Mouse (Mus musculus): ENCODE results near the gene Ift46. TPM values are rescaled to one million over a fixed set of nuclear protein-coding genes. Genes with fewer than 3 reads are reported as not detected.

Ift46 gene
- polyA plus RNA-seq, 1 experiment from 2014 or later, result 168 TPM

GRCm38 (mm10) chr9:44799958-44800324 is 32.2 kb downstream of the Ift46 start:
- H3K27ac ChIP-seq, result peak overlapping the region; percentile 72; the same call in 1 of the 2 replicates
- WGBS, result 35% methylated on average over 9 of the region's 9 CpGs

GRCm38 (mm10) chr9:44801669-44802068 is 34.0 kb downstream of the Ift46 start:
- peaks cover 12% of the 10 kb centered on the region; the same call in 1 of the 2 replicates for H3K27me3 ChIP-seq (replicated peaks)
- 88% methylated on average over 6 of the region's 6 CpGs for WGBS
- no peaks in the 10 kb centered on the region for H3K9me3 ChIP-seq
- ATAC-seq (replicated peaks), result no peak
- H3K4me3 ChIP-seq, result no peak overlapping the region
- H3K4me1 ChIP-seq, result peaks cover 21% of the 10 kb centered on the region
- H3K36me3 ChIP-seq (replicated peaks), result peaks cover 9% of the 10 kb centered on the region
- H3K9ac ChIP-seq, result no peak overlapping the region
- H3K4me2 ChIP-seq, result no peak overlapping the region
- H3K27ac ChIP-seq, result no peak overlapping the region

More at GRCm38 (mm10) chr9:44799958-44800324, 32.2 kb downstream of the Ift46 start:
- Histone ChIP-seq H3K27me3 (replicated peaks) (peaks cover 12% of the 10 kb centered on the region; the same call in 1 of the 2 replicates), H3K36me3 (replicated peaks) (no peaks in the 10 kb centered on the region; the same call in 1 of the 2 replicates), H3K4me1 (peaks cover 21% of the 10 kb centered on the region), H3K9ac (peak overlapping the region; percentile 62), H3K9me3 (no peaks in the 10 kb centered on the region), H3K4me2 (peak overlapping the region; percentile 90), H3K4me3 (peak overlapping the region; percentile 60)
- ATAC-seq (replicated peaks), result no peak

GRCm38 (mm10) chr9:44802808-44803450 is 35.2 kb downstream of the Ift46 start, which contains the start of gene Ttc36:
Gene Ttc36, minus strand, starts transcription at chr9:44803072.
- Histone ChIP-seq H3K36me3 (replicated peaks) (peaks cover 21% of the 10 kb centered on the region), H3K9me3 (no peaks in the 10 kb centered on the region), H3K4me2 (no peak within 1 kb of the TSS), H3K9ac (no peak within 1 kb of the TSS), H3K27me3 (replicated peaks) (peaks cover 11% of the 10 kb centered on the region; the same call in 1 of the 2 replicates), H3K27ac (no peak within 1 kb of the TSS), H3K4me3 (no peak within 1 kb of the TSS), H3K4me1 (peaks cover 20% of the 10 kb centered on the region)
- no peak for ATAC-seq (replicated peaks)
- WGBS, result 75% methylated on average over 4 of the region's 4 CpGs

- no peak overlapping the region for H3K27ac ChIP-seq
- peaks cover 38% of the 10 kb centered on the region for H3K36me3 ChIP-seq (replicated peaks)
- 93% methylated on average over 10 of the region's 10 CpGs for WGBS
- H3K9me3 ChIP-seq, result no peaks in the 10 kb centered on the region
- H3K4me1 ChIP-seq, result peaks cover 8% of the 10 kb centered on the region
- no peak overlapping the region for H3K4me2 ChIP-seq
- no peak for ATAC-seq (replicated peaks)
- peaks cover 7% of the 10 kb centered on the region; the same call in 1 of the 2 replicates for H3K27me3 ChIP-seq (replicated peaks)
- no peak overlapping the region for H3K4me3 ChIP-seq
- H3K9ac ChIP-seq, result no peak overlapping the region
These were observed 37.0 kb downstream of the Ift46 start for GRCm38 (mm10) chr9:44804678-44805077.

- Histone ChIP-seq H3K36me3 (replicated peaks) (peaks cover 47% of the 10 kb centered on the region), H3K4me1 (no peaks in the 10 kb centered on the region)
- WGBS, result 93% methylated on average over 5 of the region's 5 CpGs
These were observed 37.8 kb downstream of the Ift46 start for GRCm38 (mm10) chr9:44805536-44805935.

GRCm38 (mm10) chr9:44807141-44807540 is 39.4 kb downstream of the Ift46 start:
- Histone ChIP-seq H3K36me3 (replicated peaks) (peaks cover 59% of the 10 kb centered on the region), H3K27me3 (replicated peaks) (no peaks in the 10 kb centered on the region), H3K27ac (no peak overlapping the region), H3K4me1 (no peaks in the 10 kb centered on the region), H3K4me3 (no peak overlapping the region), H3K9ac (no peak overlapping the region), H3K4me2 (no peak overlapping the region), H3K9me3 (no peaks in the 10 kb centered on the region)
- 74% methylated on average over 5 of the region's 5 CpGs for WGBS
- ATAC-seq (replicated peaks), result no peak

More at GRCm38 (mm10) chr9:44805536-44805935, 37.8 kb downstream of the Ift46 start:
- no peak overlapping the region for H3K27ac ChIP-seq
- H3K4me3 ChIP-seq, result no peak overlapping the region
- ATAC-seq (replicated peaks), result no peak
- H3K27me3 ChIP-seq (replicated peaks), result peaks cover 7% of the 10 kb centered on the region; the same call in 1 of the 2 replicates
- H3K4me2 ChIP-seq, result no peak overlapping the region
- H3K9me3 ChIP-seq, result no peaks in the 10 kb centered on the region
- no peak overlapping the region for H3K9ac ChIP-seq

- Histone ChIP-seq H3K4me1 (no peaks in the 10 kb centered on the region), H3K9me3 (no peaks in the 10 kb centered on the region), H3K4me3 (no peak overlapping the region), H3K9ac (no peak overlapping the region), H3K4me2 (no peak overlapping the region), H3K27me3 (replicated peaks) (no peaks in the 10 kb centered on the region), H3K36me3 (replicated peaks) (peaks cover 64% of the 10 kb centered on the region), H3K27ac (no peak overlapping the region)
- WGBS, result 95% methylated on average over 10 of the region's 10 CpGs
- no peak for ATAC-seq (replicated peaks)
These were observed 40.1 kb downstream of the Ift46 start for GRCm38 (mm10) chr9:44807778-44808177.

- H3K9me3 ChIP-seq, result no peaks in the 10 kb centered on the region
- H3K27ac ChIP-seq, result no peak overlapping the region
- no peak overlapping the region for H3K4me3 ChIP-seq
- H3K4me2 ChIP-seq, result no peak overlapping the region
- ATAC-seq (replicated peaks), result no peak
- no peak overlapping the region for H3K9ac ChIP-seq
- H3K4me1 ChIP-seq, result no peaks in the 10 kb centered on the region
- WGBS, result 92% methylated on average over 10 of the region's 10 CpGs
- no peaks in the 10 kb centered on the region for H3K27me3 ChIP-seq (replicated peaks)
- peaks cover 90% of the 10 kb centered on the region for H3K36me3 ChIP-seq (replicated peaks)
These were observed 42.6 kb downstream of the Ift46 start for GRCm38 (mm10) chr9:44810316-44810715.

- Histone ChIP-seq H3K27me3 (replicated peaks) (no peaks in the 10 kb centered on the region), H3K36me3 (replicated peaks) (peaks cover 94% of the 10 kb centered on the region), H3K27ac (no peak overlapping the region), H3K4me1 (no peaks in the 10 kb centered on the region), H3K9ac (no peak overlapping the region), H3K4me3 (no peak overlapping the region), H3K4me2 (no peak overlapping the region), H3K9me3 (no peaks in the 10 kb centered on the region)
- ATAC-seq (replicated peaks), result no peak
- WGBS, result 95% methylated on average over 8 of the region's 8 CpGs
These were observed 46.5 kb downstream of the Ift46 start for GRCm38 (mm10) chr9:44814179-44814578.

- WGBS, result 84% methylated on average over 5 of the region's 5 CpGs
- no peak for ATAC-seq (replicated peaks)
These were observed 49.8 kb downstream of the Ift46 start for GRCm38 (mm10) chr9:44817522-44817921.

GRCm38 (mm10) chr9:44819920-44820827 is 52.5 kb downstream of the Ift46 start:
- no peak for ATAC-seq (replicated peaks)
- Histone ChIP-seq H3K4me1 (no peaks in the 10 kb centered on the region), H3K9me3 (no peaks in the 10 kb centered on the region), H3K27me3 (replicated peaks) (no peaks in the 10 kb centered on the region), H3K4me2 (no peak overlapping the region), H3K36me3 (replicated peaks) (peaks cover 93% of the 10 kb centered on the region), H3K9ac (no peak overlapping the region), H3K27ac (no peak overlapping the region), H3K4me3 (no peak overlapping the region)
- 92% methylated on average over 15 of the region's 15 CpGs for WGBS

More at GRCm38 (mm10) chr9:44817522-44817921, 49.8 kb downstream of the Ift46 start:
- H3K4me3 ChIP-seq, result no peak overlapping the region
- H3K9me3 ChIP-seq, result no peaks in the 10 kb centered on the region
- H3K9ac ChIP-seq, result no peak overlapping the region
- H3K4me2 ChIP-seq, result no peak overlapping the region
- peaks cover 98% of the 10 kb centered on the region for H3K36me3 ChIP-seq (replicated peaks)
- no peak overlapping the region for H3K27ac ChIP-seq
- H3K27me3 ChIP-seq (replicated peaks), result no peaks in the 10 kb centered on the region
- no peaks in the 10 kb centered on the region for H3K4me1 ChIP-seq

GRCm38 (mm10) chr9:44826660-44827059 is 59.0 kb downstream of the Ift46 start:
- no peak overlapping the region for H3K9ac ChIP-seq
- H3K27me3 ChIP-seq (replicated peaks), result no peaks in the 10 kb centered on the region
- no peak overlapping the region for H3K4me2 ChIP-seq
- no peak for ATAC-seq (replicated peaks)
- no peaks in the 10 kb centered on the region for H3K9me3 ChIP-seq
- H3K4me3 ChIP-seq, result no peak overlapping the region
- H3K36me3 ChIP-seq (replicated peaks), result peaks cover 73% of the 10 kb centered on the region
- H3K27ac ChIP-seq, result no peak overlapping the region
- WGBS, result 94% methylated on average over 7 of the region's 7 CpGs
- no peaks in the 10 kb centered on the region for H3K4me1 ChIP-seq

All from midbrain, embryonic 15.5 days (tissue).